Mouse (Mus musculus): ENCODE measurements around the gene C3. TPM values are rescaled to one million over a fixed set of nuclear protein-coding genes. Genes with fewer than 3 reads are reported as not detected.

The C3 gene
- polyA plus RNA-seq, 1 experiment from 2014 or later: 19.5 TPM

GRCm38 (mm10) chr17:57218335-57218900 is 9.5 kb downstream of the C3 start:
- WGBS: 67% methylated on average over 12 of the region's 12 CpGs
- Histone ChIP-seq H3K9ac (ENCODE audit: low read length) (no peak overlapping the region), H3K4me1 (ENCODE audit: control insufficient read depth, insufficient read depth, low read length) (no peaks in the 10 kb centered on the region), H3K36me3 (ENCODE audit: control insufficient read depth, insufficient read depth, low read length) (no peaks in the 10 kb centered on the region), H3K4me2 (ENCODE audit: low read depth, low read length) (no peak overlapping the region), H3K27me3 (ENCODE audit: control insufficient read depth, insufficient read depth, low read length) (no peaks in the 10 kb centered on the region), H3K9me3 (replicated peaks; ENCODE audit: control insufficient read depth, low read length) (no peaks in the 10 kb centered on the region), H3K4me3 (replicated peaks; ENCODE audit: low read length) (no peak overlapping the region), H3K27ac (ENCODE audit: low read length) (no peak overlapping the region)
- ATAC-seq (ENCODE audit: insufficient read depth, low FRiP score): no peak

GRCm38 (mm10) chr17:57214676-57215387 is 13.1 kb downstream of the C3 start:
- no peaks in the 10 kb centered on the region for H3K27me3 ChIP-seq (ENCODE audit: control insufficient read depth, insufficient read depth, low read length)
- no peaks in the 10 kb centered on the region for H3K9me3 ChIP-seq (replicated peaks; ENCODE audit: control insufficient read depth, low read length)
- no peak overlapping the region for H3K4me3 ChIP-seq (replicated peaks; ENCODE audit: low read length)
- H3K4me1 ChIP-seq (ENCODE audit: control insufficient read depth, insufficient read depth, low read length): no peaks in the 10 kb centered on the region
- no peak for ATAC-seq (ENCODE audit: insufficient read depth, low FRiP score)
- H3K36me3 ChIP-seq (ENCODE audit: control insufficient read depth, insufficient read depth, low read length): no peaks in the 10 kb centered on the region
- 33% methylated on average over 13 of the region's 13 CpGs for WGBS
- no peak overlapping the region for H3K4me2 ChIP-seq (ENCODE audit: low read depth, low read length)
- no peak overlapping the region for H3K9ac ChIP-seq (ENCODE audit: low read length)
- H3K27ac ChIP-seq (ENCODE audit: low read length): no peak overlapping the region

GRCm38 (mm10) chr17:57211501-57211900 is 16.4 kb downstream of the C3 start:
- H3K27me3 ChIP-seq (ENCODE audit: control insufficient read depth, insufficient read depth, low read length): no peaks in the 10 kb centered on the region
- no peaks in the 10 kb centered on the region for H3K4me1 ChIP-seq (ENCODE audit: control insufficient read depth, insufficient read depth, low read length)
- H3K9ac ChIP-seq (ENCODE audit: low read length): no peak overlapping the region
- no peaks in the 10 kb centered on the region for H3K36me3 ChIP-seq (ENCODE audit: control insufficient read depth, insufficient read depth, low read length)
- H3K4me3 ChIP-seq (replicated peaks; ENCODE audit: low read length): no peak overlapping the region
- H3K4me2 ChIP-seq (ENCODE audit: low read depth, low read length): no peak overlapping the region
- no peak for ATAC-seq (ENCODE audit: insufficient read depth, low FRiP score)
- H3K9me3 ChIP-seq (replicated peaks; ENCODE audit: control insufficient read depth, low read length): no peaks in the 10 kb centered on the region
- WGBS: 59% methylated on average over 9 of the region's 9 CpGs
- no peak overlapping the region for H3K27ac ChIP-seq (ENCODE audit: low read length)

- Histone ChIP-seq H3K9me3 (replicated peaks; ENCODE audit: control insufficient read depth, low read length) (no peaks in the 10 kb centered on the region), H3K36me3 (ENCODE audit: control insufficient read depth, insufficient read depth, low read length) (no peaks in the 10 kb centered on the region), H3K9ac (ENCODE audit: low read length) (no peak overlapping the region), H3K4me3 (replicated peaks; ENCODE audit: low read length) (no peak overlapping the region), H3K27me3 (ENCODE audit: control insufficient read depth, insufficient read depth, low read length) (no peaks in the 10 kb centered on the region), H3K4me1 (ENCODE audit: control insufficient read depth, insufficient read depth, low read length) (no peaks in the 10 kb centered on the region), H3K27ac (ENCODE audit: low read length) (no peak overlapping the region), H3K4me2 (ENCODE audit: low read depth, low read length) (no peak overlapping the region)
- no peak for ATAC-seq (ENCODE audit: insufficient read depth, low FRiP score)
- 60% methylated on average over 4 of the region's 4 CpGs for WGBS
Measured at GRCm38 (mm10) chr17:57209330-57209729, 18.6 kb downstream of the C3 start.

GRCm38 (mm10) chr17:57207938-57208337 is 20.0 kb downstream of the C3 start:
- Histone ChIP-seq H3K4me3 (replicated peaks; ENCODE audit: low read length) (no peak overlapping the region), H3K9me3 (replicated peaks; ENCODE audit: control insufficient read depth, low read length) (no peaks in the 10 kb centered on the region), H3K9ac (ENCODE audit: low read length) (no peak overlapping the region), H3K27ac (ENCODE audit: low read length) (no peak overlapping the region), H3K4me2 (ENCODE audit: low read depth, low read length) (no peak overlapping the region), H3K36me3 (ENCODE audit: control insufficient read depth, insufficient read depth, low read length) (no peaks in the 10 kb centered on the region), H3K4me1 (ENCODE audit: control insufficient read depth, insufficient read depth, low read length) (no peaks in the 10 kb centered on the region), H3K27me3 (ENCODE audit: control insufficient read depth, insufficient read depth, low read length) (no peaks in the 10 kb centered on the region)
- 76% methylated on average over 3 of the region's 3 CpGs for WGBS
- ATAC-seq (ENCODE audit: insufficient read depth, low FRiP score): no peak

- Histone ChIP-seq H3K27ac (ENCODE audit: low read length) (no peak overlapping the region), H3K36me3 (ENCODE audit: control insufficient read depth, insufficient read depth, low read length) (no peaks in the 10 kb centered on the region), H3K9me3 (replicated peaks; ENCODE audit: control insufficient read depth, low read length) (no peaks in the 10 kb centered on the region), H3K27me3 (ENCODE audit: control insufficient read depth, insufficient read depth, low read length) (no peaks in the 10 kb centered on the region), H3K4me3 (replicated peaks; ENCODE audit: low read length) (no peak overlapping the region), H3K4me2 (ENCODE audit: low read depth, low read length) (no peak overlapping the region), H3K9ac (ENCODE audit: low read length) (no peak overlapping the region), H3K4me1 (ENCODE audit: control insufficient read depth, insufficient read depth, low read length) (no peaks in the 10 kb centered on the region)
- WGBS: 59% methylated on average over 10 of the region's 10 CpGs
- peak; percentile 69; the same call in 1 of the 2 replicates for ATAC-seq (ENCODE audit: insufficient read depth, low FRiP score)
Measured at GRCm38 (mm10) chr17:57201841-57202724, 25.9 kb downstream of the C3 start.

- WGBS: 71% methylated on average over 3 of the region's 3 CpGs
- Histone ChIP-seq H3K4me3 (replicated peaks; ENCODE audit: low read length) (no peak overlapping the region), H3K9me3 (replicated peaks; ENCODE audit: control insufficient read depth, low read length) (no peaks in the 10 kb centered on the region), H3K4me2 (ENCODE audit: low read depth, low read length) (no peak overlapping the region), H3K27me3 (ENCODE audit: control insufficient read depth, insufficient read depth, low read length) (no peaks in the 10 kb centered on the region), H3K9ac (ENCODE audit: low read length) (no peak overlapping the region), H3K27ac (ENCODE audit: low read length) (no peak overlapping the region), H3K36me3 (ENCODE audit: control insufficient read depth, insufficient read depth, low read length) (no peaks in the 10 kb centered on the region), H3K4me1 (ENCODE audit: control insufficient read depth, insufficient read depth, low read length) (no peaks in the 10 kb centered on the region)
- ATAC-seq (ENCODE audit: insufficient read depth, low FRiP score): no peak
Measured at GRCm38 (mm10) chr17:57198252-57198651, 29.7 kb downstream of the C3 start.

GRCm38 (mm10) chr17:57195326-57196010 is 32.5 kb downstream of the C3 start:
- Histone ChIP-seq H3K9me3 (replicated peaks; ENCODE audit: control insufficient read depth, low read length) (no peaks in the 10 kb centered on the region), H3K27me3 (ENCODE audit: control insufficient read depth, insufficient read depth, low read length) (no peaks in the 10 kb centered on the region), H3K4me2 (ENCODE audit: low read depth, low read length) (no peak overlapping the region), H3K36me3 (ENCODE audit: control insufficient read depth, insufficient read depth, low read length) (no peaks in the 10 kb centered on the region), H3K9ac (ENCODE audit: low read length) (no peak overlapping the region), H3K4me1 (ENCODE audit: control insufficient read depth, insufficient read depth, low read length) (no peaks in the 10 kb centered on the region), H3K4me3 (replicated peaks; ENCODE audit: low read length) (no peak overlapping the region), H3K27ac (ENCODE audit: low read length) (no peak overlapping the region)
- ATAC-seq (ENCODE audit: insufficient read depth, low FRiP score): no peak
- WGBS: 75% methylated on average over 8 of the region's 8 CpGs

Measured in stomach, embryonic 16.5 days (tissue).